Mouse (Mus musculus): ENCODE measurements around the gene Dusp23.

DNA sequence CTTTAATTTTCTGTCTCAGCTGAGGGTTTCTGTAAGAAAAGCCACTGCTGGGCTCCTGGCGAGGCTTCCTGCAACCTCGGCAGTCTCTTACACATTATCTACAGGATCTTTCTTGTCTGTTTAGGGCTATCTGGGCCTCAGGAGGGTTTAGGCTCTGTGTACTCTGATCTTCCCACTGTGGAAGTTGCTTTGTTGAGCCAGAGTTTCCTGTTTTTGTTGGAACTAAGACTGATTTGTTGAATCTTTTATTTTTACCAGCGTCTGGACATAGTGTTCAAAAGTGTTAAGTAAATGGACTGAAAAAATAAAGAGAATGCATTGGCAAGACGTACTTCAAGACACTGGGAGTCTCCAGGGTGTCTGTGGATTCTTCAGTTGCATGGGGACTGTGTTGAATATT is 2.5 kb upstream of the Dusp23 start:
- no peak for TF ChIP-seq CTCF (IDR thresholded peaks at IDR 0.05; ENCODE audit: borderline replicate concordance, insufficient read depth, low read length)
- TF ChIP-seq POLR2A (IDR thresholded peaks at IDR 0.05; ENCODE audit: low read depth, low read length): no peak

Measured in embryonic fibroblast, embryonic 13.5 days (primary cell).